Mouse (Mus musculus) CH12.LX (cell line): ENCODE measurements around the gene Slc45a3. TPM values are rescaled to one million over a fixed set of nuclear protein-coding genes. Genes with fewer than 3 reads are reported as not detected.

Experiments
- DNase-seq: peaks from one replicate; pipeline ENCODE4 v3.0.0-alpha.2; 2013; ENCODE audit errors: extremely low read depth
- H3K27ac ChIP-seq: 2 replicates; pipeline ENCODE4 v1.5.1; 2012; ENCODE audit warnings: low read depth, mild to moderate bottlenecking, control low read depth, moderate library complexity; ENCODE audit not compliant: insufficient read depth
- H3K27me3 ChIP-seq: replicated peaks from 2 replicates; pipeline ENCODE3; 2012; ENCODE audit warnings: inconsistent platforms
- H3K36me3 ChIP-seq, 2 experiments: replicated peaks in 1 of 2; 2 replicates each; pipeline versions ENCODE3 to v1.6.1; 2012; ENCODE audit warnings: inconsistent platforms in 1 of 2, low read length in 1 of 2, mild to moderate bottlenecking in 1 of 2, mixed read lengths in 1 of 2, moderate library complexity in 1 of 2; ENCODE audit not compliant: control insufficient read depth in 1 of 2, insufficient read depth in 1 of 2
- H3K4me1 ChIP-seq, 2 experiments: 2 replicates each; pipeline ENCODE4 v1.6.1; 2012; ENCODE audit warnings: inconsistent platforms in 1 of 2, moderate library complexity in 1 of 2; ENCODE audit not compliant: insufficient read depth in 2 of 2, control insufficient read depth in 1 of 2
- H3K4me2 ChIP-seq: 2 replicates; pipeline ENCODE4 v1.6.1; 2012; ENCODE audit warnings: low read depth, mild to moderate bottlenecking, control low read depth; ENCODE audit not compliant: poor library complexity, insufficient read depth, severe bottlenecking
- H3K4me3 ChIP-seq, 3 experiments: fragments of 150-350 bp in 1 of 3; sonication (generic) in 1 of 3; replicated peaks in 1 of 3; 2 replicates each; pipeline versions ENCODE3 to v1.5.1; 2011 to 2012; ENCODE audit warnings: low read depth in 2 of 3, low read length in 2 of 3, mild to moderate bottlenecking in 2 of 3, moderate library complexity in 2 of 3, control low read depth in 1 of 3, improper control_type of control experiment in 1 of 3, inconsistent platforms in 1 of 3, mixed read lengths in 1 of 3; ENCODE audit not compliant: poor library complexity in 1 of 3
- H3K79me2 ChIP-seq: replicated peaks from 2 replicates; pipeline ENCODE4 v1.6.1; 2012; ENCODE audit warnings: mild to moderate bottlenecking, moderate library complexity; ENCODE audit not compliant: control insufficient read depth, poor library complexity, insufficient read depth, severe bottlenecking; ENCODE audit errors: extremely low read depth
- H3K9ac ChIP-seq: 2 replicates; pipeline ENCODE4 v1.6.1; 2012; ENCODE audit warnings: low read depth, mild to moderate bottlenecking, control low read depth, moderate library complexity; ENCODE audit not compliant: insufficient read depth
- H3K9me3 ChIP-seq: replicated peaks from 2 replicates; pipeline ENCODE3; 2012; ENCODE audit warnings: low read length, inconsistent platforms, mixed read lengths
- CHD2 ChIP-seq: IDR thresholded peaks from 2 replicates; pipeline ENCODE4 v1.6.1; 2011; ENCODE audit warnings: low read length, improper control_type of control experiment
- CTCF ChIP-seq, 2 experiments: IDR thresholded peaks in 1 of 2; conservative IDR thresholded peaks in 1 of 2; 2 replicates each; pipeline ENCODE4 v1.5.1; 2011 to 2012; ENCODE audit warnings: low read depth in 2 of 2, low read length in 2 of 2, improper control_type of control experiment in 1 of 2, inconsistent platforms in 1 of 2, mild to moderate bottlenecking in 1 of 2, moderate library complexity in 1 of 2
- E2F4 ChIP-seq: IDR thresholded peaks from 2 replicates; pipeline ENCODE4 v1.6.1; 2011; ENCODE audit warnings: low read depth, low read length, improper control_type of control experiment; ENCODE audit not compliant: insufficient replicate concordance
- ELF1 ChIP-seq: IDR thresholded peaks from 2 replicates; pipeline ENCODE4 v1.6.1; 2014; ENCODE audit warnings: low read depth, mild to moderate bottlenecking, inconsistent platforms, low read length, improper control_type of control experiment
- GABPA ChIP-seq: IDR thresholded peaks from 2 replicates; pipeline ENCODE4 v1.6.1; 2012; ENCODE audit warnings: low read depth, low read length, improper control_type of control experiment, inconsistent platforms; ENCODE audit not compliant: insufficient replicate concordance
- IRF4 ChIP-seq: IDR thresholded peaks from 2 replicates; pipeline ENCODE4 v1.6.1; 2014; ENCODE audit warnings: low read depth, mild to moderate bottlenecking, inconsistent platforms, low read length, improper control_type of control experiment
- JUN ChIP-seq: IDR thresholded peaks from 2 replicates; pipeline ENCODE4 v1.6.1; 2011; ENCODE audit warnings: low read depth, mild to moderate bottlenecking, low read length, improper control_type of control experiment, moderate library complexity; ENCODE audit not compliant: insufficient read depth
- KAT2A ChIP-seq: IDR thresholded peaks from 2 replicates; pipeline ENCODE4 v1.6.1; 2012; ENCODE audit warnings: low read length, improper control_type of control experiment, inconsistent platforms; ENCODE audit not compliant: insufficient replicate concordance
- MAFK ChIP-seq: IDR thresholded peaks from 2 replicates; pipeline ENCODE4 v1.6.1; 2011; ENCODE audit warnings: low read length, improper control_type of control experiment; ENCODE audit not compliant: insufficient replicate concordance
- MAX ChIP-seq: IDR thresholded peaks from 2 replicates; pipeline ENCODE4 v1.6.1; 2011; ENCODE audit warnings: low read length, improper control_type of control experiment
- MAZ ChIP-seq: IDR thresholded peaks from 2 replicates; pipeline ENCODE4 v1.6.1; 2012; ENCODE audit warnings: low read depth, mild to moderate bottlenecking, inconsistent platforms, low read length, improper control_type of control experiment, moderate library complexity
- MYC ChIP-seq: IDR thresholded peaks from 2 replicates; pipeline ENCODE4 v1.6.1; 2011; ENCODE audit warnings: low read depth, mild to moderate bottlenecking, improper control_type of control experiment, low read length
- NRF1 ChIP-seq: IDR thresholded peaks from 2 replicates; pipeline ENCODE4 v1.6.1; 2014; ENCODE audit warnings: low read depth, mild to moderate bottlenecking, inconsistent platforms, low read length, improper control_type of control experiment, moderate library complexity
- PAX5 ChIP-seq: IDR thresholded peaks from 2 replicates; pipeline ENCODE4 v1.6.1; 2012; ENCODE audit warnings: low read length, inconsistent platforms, mixed read lengths
- POLR2A ChIP-seq: IDR thresholded peaks from 2 replicates; pipeline ENCODE4 v1.6.1; 2011; ENCODE audit warnings: low read depth, mild to moderate bottlenecking, improper control_type of control experiment, low read length
- POLR2AphosphoS2 ChIP-seq: IDR thresholded peaks from 2 replicates; pipeline ENCODE4 v1.6.1; 2011; ENCODE audit warnings: low read depth, low read length, improper control_type of control experiment
- RAD21 ChIP-seq: IDR thresholded peaks from 2 replicates; pipeline ENCODE4 v1.6.1; 2011; ENCODE audit warnings: low read depth, mild to moderate bottlenecking, low read length, improper control_type of control experiment, moderate library complexity
- SIN3A ChIP-seq: IDR thresholded peaks from 2 replicates; pipeline ENCODE4 v1.6.1; 2012; ENCODE audit warnings: low read length, improper control_type of control experiment, inconsistent platforms
- SMC3 ChIP-seq: IDR thresholded peaks from 2 replicates; pipeline ENCODE4 v1.6.1; 2011; ENCODE audit warnings: low read depth, low read length, improper control_type of control experiment
- TBP ChIP-seq: conservative IDR thresholded peaks from 2 replicates; pipeline ENCODE4 v1.6.1; 2011; ENCODE audit warnings: low read depth, low read length, improper control_type of control experiment
- USF1 ChIP-seq: IDR thresholded peaks from 2 replicates; pipeline ENCODE4 v1.6.1; 2014; ENCODE audit warnings: low read depth, mild to moderate bottlenecking, inconsistent platforms, low read length, improper control_type of control experiment
- USF2 ChIP-seq: conservative IDR thresholded peaks from 2 replicates; pipeline ENCODE4 v1.6.1; 2011; ENCODE audit warnings: low read depth, low read length, improper control_type of control experiment
- ZC3H11A ChIP-seq: IDR thresholded peaks from 2 replicates; pipeline ENCODE4 v1.6.1; 2012; ENCODE audit warnings: low read depth, mild to moderate bottlenecking, inconsistent platforms, low read length, improper control_type of control experiment
- ZKSCAN1 ChIP-seq: IDR thresholded peaks from 2 replicates; pipeline ENCODE4 v1.6.1; 2012; ENCODE audit warnings: low read depth, inconsistent platforms, low read length, improper control_type of control experiment, borderline replicate concordance
- ZMIZ1 ChIP-seq: IDR thresholded peaks from 2 replicates; pipeline ENCODE4 v1.6.1; 2012; ENCODE audit warnings: low read depth, mild to moderate bottlenecking, inconsistent platforms, low read length, improper control_type of control experiment
- ZNF384 ChIP-seq: IDR thresholded peaks from 2 replicates; pipeline ENCODE4 v1.6.1; 2012; ENCODE audit warnings: low read depth, low read length, improper control_type of control experiment, inconsistent platforms
- dilution Hi-C: fragments of 300-500 bp; cut with MboI; formaldehyde crosslinking; loops from 2 replicates; pipeline ENCODE4 v1.14.3; 2020; ENCODE audit warnings: low sequenced_read_pairs; ENCODE audit not compliant: extremely low pct_unique_long_range_greater_than_20kb, extremely low pct_ligation_motif_present
- in situ Hi-C: fragments of 300-500 bp; cut with MboI; formaldehyde crosslinking; loops from 3 replicates; pipeline ENCODE4 v1.14.3; 2019; ENCODE audit warnings: low sequenced_read_pairs, low pct_ligation_motif_present, low pct_unique_long_range_greater_than_20kb, mixed read lengths
- polyA plus RNA-seq: library from polyadenylated mRNA; unstranded; fragments of >175 nt; gene quantifications from 2 replicates; pipeline ENCODE4 v1.2.1, GENCODE M21; 2012; ENCODE audit warnings: low read depth; ENCODE audit not compliant: insufficient read length
- total RNA-seq, 2 experiments: library from RNA; depleted of rRNA; stranded (reverse); fragments of 300-350 nt in 1 of 2; fragments of >200 nt in 1 of 2; gene quantifications; 2 replicates each; pipeline ENCODE4 v1.2.3; 2012 to 2014

Slc45a3 gene
- total and polyA plus RNA-seq, 3 experiments = 0.16 to 0.47 (median 0.20) TPM

GRCm38 (mm10) chr1:131981378-131982013 is 18.7 kb downstream of the Slc45a3 start (continued):
- TF ChIP-seq E2F4 (no peak), TBP (no peak), ZMIZ1 (no peak), MAFK (no peak), CHD2 (0 out of 2 replicates have a peak, but pooled peaks have one; percentile 30), SIN3A (no peak), KAT2A (no peak), MAZ (no peak), MAX (no peak), USF1 (no peak), IRF4 (no peak), USF2 (no peak), GABPA (no peak), POLR2A (no peak), PAX5 (no peak), POLR2AphosphoS2 (no peak), ZC3H11A (peak; percentile 73), JUN (no peak), ZKSCAN1 (no peak), RAD21 (peak; percentile 93)

- peak; percentile 77 for DNase-seq
- Histone ChIP-seq H3K9ac (no peak overlapping the region), H3K9me3 (no peaks in the 10 kb centered on the region), H3K4me2 (no peak overlapping the region), H3K4me1 (peaks cover 2 to 8% of the 10 kb centered on the region in 2 experiments; a peak in 2 of 4 replicates), H3K27ac (no peak overlapping the region), H3K4me3 (no peak overlapping the region), H3K27me3 (peaks cover 4% of the 10 kb centered on the region), H3K36me3 (no peaks in the 10 kb centered on the region), H3K79me2 (no peaks in the 10 kb centered on the region)
- TF ChIP-seq SMC3 (peak; percentile 99), CTCF (conservative IDR thresholded peaks at IDR 0.05 in 1 of 2, IDR thresholded peaks at IDR 0.05 in 1 of 2; ENCODE audit: low read depth in 2 of 2, low read length in 2 of 2) (peak; percentile 96 to 99), ELF1 (peak; percentile 74), ZC3H11A (peak; percentile 90), ZNF384 (peak; percentile 28; the same call in 1 of the 2 replicates), MYC (no peak), NRF1 (no peak), RAD21 (peak; percentile 96), MAX (no peak)
- dilution Hi-C loops = no loop called here
- in situ Hi-C loops = no loop called here
Measured at GRCm38 (mm10) chr1:131982907-131983306, 20.1 kb downstream of the Slc45a3 start.
